Mouse (Mus musculus): ENCODE data around the gene Lcor. TPM values are rescaled to one million over a fixed set of nuclear protein-coding genes. Genes with fewer than 3 reads are reported as not detected.

Gene Lcor
- total RNA-seq, 2 experiments from 2014 or later = 16.2 to 19.0 TPM

GRCm38 (mm10) chr19:41558891-41559486, 76.6 kb downstream of the Lcor start:
- no peak for DNase-seq (ENCODE audit: extremely low spot score in 1 of 2, low spot score in 1 of 2)

- no peak for DNase-seq (ENCODE audit: extremely low spot score in 1 of 2, low spot score in 1 of 2)
Measured at GRCm38 (mm10) chr19:41560856-41561255, 78.4 kb downstream of the Lcor start.

GRCm38 (mm10) chr19:41568791-41569190, 86.4 kb downstream of the Lcor start:
- DNase-seq (ENCODE audit: extremely low spot score in 1 of 2, low spot score in 1 of 2) = no peak

GRCm38 (mm10) chr19:41573700-41574099, 91.3 kb downstream of the Lcor start:
- DNase-seq (ENCODE audit: extremely low spot score in 1 of 2, low spot score in 1 of 2) = no peak

- DNase-seq (ENCODE audit: extremely low spot score in 1 of 2, low spot score in 1 of 2) = no peak
Measured at GRCm38 (mm10) chr19:41577576-41577975, 95.1 kb downstream of the Lcor start.

GRCm38 (mm10) chr19:41579311-41579920, 97.0 kb downstream of the Lcor start:
- no peak for DNase-seq (ENCODE audit: extremely low spot score in 1 of 2, low spot score in 1 of 2)

- DNase-seq (ENCODE audit: extremely low spot score in 1 of 2, low spot score in 1 of 2) = no peak
Measured at GRCm38 (mm10) chr19:41581706-41582420, 99.4 kb downstream of the Lcor start, which contains the start of gene Gm340. Gene Gm340 (plus strand): TSS chr19:41582370.

- no peak for DNase-seq (ENCODE audit: extremely low spot score in 1 of 2, low spot score in 1 of 2)
Measured at GRCm38 (mm10) chr19:41582918-41583514, 100.6 kb downstream of the Lcor start.

GRCm38 (mm10) chr19:41586752-41587151, 104.3 kb downstream of the Lcor start:
- no peak for DNase-seq (ENCODE audit: extremely low spot score in 1 of 2, low spot score in 1 of 2)

- no peak for DNase-seq (ENCODE audit: extremely low spot score in 1 of 2, low spot score in 1 of 2)
Measured at GRCm38 (mm10) chr19:41587431-41588222, 105.2 kb downstream of the Lcor start.

GRCm38 (mm10) chr19:41589026-41589425, 106.6 kb downstream of the Lcor start:
- DNase-seq (ENCODE audit: extremely low spot score in 1 of 2, low spot score in 1 of 2) = no peak

GRCm38 (mm10) chr19:41589681-41590080, 107.2 kb downstream of the Lcor start:
- DNase-seq (ENCODE audit: extremely low spot score in 1 of 2, low spot score in 1 of 2) = no peak

GRCm38 (mm10) chr19:41591808-41592207, 109.4 kb downstream of the Lcor start:
- DNase-seq (ENCODE audit: extremely low spot score in 1 of 2, low spot score in 1 of 2) = no peak

GRCm38 (mm10) chr19:41597170-41597894, 114.9 kb downstream of the Lcor start:
- no peak for DNase-seq (ENCODE audit: extremely low spot score in 1 of 2, low spot score in 1 of 2)

- no peak for DNase-seq (ENCODE audit: extremely low spot score in 1 of 2, low spot score in 1 of 2)
Measured at GRCm38 (mm10) chr19:41600647-41601046, 118.2 kb downstream of the Lcor start.

- DNase-seq (ENCODE audit: extremely low spot score in 1 of 2, low spot score in 1 of 2) = no peak
Measured at GRCm38 (mm10) chr19:41606208-41606987, 124.0 kb downstream of the Lcor start.

GRCm38 (mm10) chr19:41611683-41612082, 129.2 kb downstream of the Lcor start:
- no peak for DNase-seq (ENCODE audit: extremely low spot score in 1 of 2, low spot score in 1 of 2)
